Mouse (Mus musculus) neutrophil, adult 59 days (primary cell): ENCODE results near the gene Colec11. TPM values are rescaled to one million over a fixed set of nuclear protein-coding genes. Genes with fewer than 3 reads are reported as not detected.

ENCODE experiments used
- total RNA-seq, 2 experiments: library from RNA; stranded (reverse); gene quantifications; 1 replicate in 1 of 2; 2 replicates in 1 of 2; pipeline ENCODE4 v1.2.4; 2023

Colec11 gene
- total RNA-seq = not detected

GRCm38 (mm10) chr12:28623195-28623594 lies at the start of gene Colec11:
Gene Colec11, minus strand, starts transcription at chr12:28623377.

GRCm38 (mm10) chr12:28649141-28650110 lies 26.2 kb upstream of the Colec11 start, which contains the start of gene Rnaseh1:
Gene Rnaseh1, plus strand, starts transcription at chr12:28649602.

GRCm38 (mm10) chr12:28635535-28636476 lies 12.6 kb upstream of the Colec11 start, which contains the start of gene Rps7:
Gene Rps7, minus strand, starts transcription at chr12:28635953.

GRCm38 (mm10) chr12:28582423-28582822 lies 40.8 kb downstream of the Colec11 start, which contains the start of gene Allc:
Gene Allc, minus strand, starts transcription at chr12:28582523.

GRCm38 (mm10) chr12:28552299-28552698 lies 70.9 kb downstream of the Colec11 start, which contains the start of gene Dcdc2c:
Gene Dcdc2c, minus strand, starts transcription at chr12:28552399.

Other genes starting within 250 kb of the Colec11 start
- gene Dcdc2c, start 71.0 kb downstream of the Colec11 start, total RNA-seq = under 1 TPM; 0.53 to 0.82 TPM
- gene Allc, start 40.9 kb downstream of the Colec11 start, total RNA-seq = not detected
- gene Rps7, start 12.6 kb upstream of the Colec11 start, total RNA-seq = 100 to 1,000 TPM; 286 to 303 TPM
- 10 to 100 TPM; 10.5 to 11.0 TPM for gene Rnaseh1, start 26.2 kb upstream of the Colec11 start, total RNA-seq
- gene Adi1, start 51.9 kb upstream of the Colec11 start, total RNA-seq = 10 to 100 TPM in 1 of 2 experiments, 1 to 10 TPM in 1; 9.3 to 11.4 TPM
- gene Trappc12, start 127.1 kb upstream of the Colec11 start, total RNA-seq = 10 to 100 TPM; 22.7 to 24.1 TPM
- gene Eipr1, start 128.4 kb upstream of the Colec11 start, total RNA-seq = 10 to 100 TPM; 17.3 to 18.9 TPM